Mouse (Mus musculus): ENCODE data around the gene Zbtb7a. TPM values are rescaled to one million over a fixed set of nuclear protein-coding genes. Genes with fewer than 3 reads are reported as not detected.

Gene Zbtb7a
- 32.9 TPM for polyA plus RNA-seq (2017; shearing (Covaris generic))

GRCm38 (mm10) chr10:81134966-81135681 is at the start of gene Zbtb7a:
Gene Zbtb7a, plus strand, starts transcription at chr10:81135220.

GRCm38 (mm10) chr10:81105565-81106112 is 29.4 kb upstream of the Zbtb7a start, which contains the start of gene Map2k2:
Gene Map2k2, plus strand, starts transcription at chr10:81105915.

GRCm38 (mm10) chr10:81167200-81168086 is 32.4 kb downstream of the Zbtb7a start, which contains the start of gene Pias4:
Gene Pias4, minus strand, starts transcription at chr10:81167923.

GRCm38 (mm10) chr10:81176466-81177271 is 41.6 kb downstream of the Zbtb7a start, which contains the start of gene Eef2:
Gene Eef2, plus strand, starts transcription at chr10:81176631.

GRCm38 (mm10) chr10:81182336-81183333 is 47.6 kb downstream of the Zbtb7a start, which contains the start of gene Dapk3:
Gene Dapk3, plus strand, starts transcription at chr10:81183005.

GRCm38 (mm10) chr10:81183805-81184204 is 48.8 kb downstream of the Zbtb7a start, which contains the start of gene 4930442H23Rik:
Gene 4930442H23Rik, minus strand, starts transcription at chr10:81183849.

GRCm38 (mm10) chr10:81201807-81202758 is 67.1 kb downstream of the Zbtb7a start, which contains the start of gene Nmrk2:
Gene Nmrk2, minus strand, starts transcription at chr10:81202051.

Other genes starting within 250 kb of the Zbtb7a start
- gene Timm13, start 234.3 kb upstream of the Zbtb7a start, polyA plus RNA-seq (2017; shearing (Covaris generic)): 242 TPM
- 16.4 TPM for gene Lmnb2, start 217.0 kb upstream of the Zbtb7a start, polyA plus RNA-seq (2017; shearing (Covaris generic))
- gene Gadd45b, start 205.1 kb upstream of the Zbtb7a start, polyA plus RNA-seq (2017; shearing (Covaris generic)): 93.9 TPM
- gene Gng7, start 120.3 kb upstream of the Zbtb7a start, polyA plus RNA-seq (2017; shearing (Covaris generic)): 0.09 TPM
- not detected for gene Diras1, start 109.6 kb upstream of the Zbtb7a start, polyA plus RNA-seq (2017; shearing (Covaris generic))
- 15.1 TPM for gene Slc39a3, start 97.8 kb upstream of the Zbtb7a start, polyA plus RNA-seq (2017; shearing (Covaris generic))
- gene Sgta, start 75.0 kb upstream of the Zbtb7a start, polyA plus RNA-seq (2017; shearing (Covaris generic)): 116 TPM
- 13.1 TPM for gene Thop1, start 65.2 kb upstream of the Zbtb7a start, polyA plus RNA-seq (2017; shearing (Covaris generic))
- not detected for gene Creb3l3, start 36.3 kb upstream of the Zbtb7a start, polyA plus RNA-seq (2017; shearing (Covaris generic))
- 37.8 TPM for gene Map2k2, start 29.3 kb upstream of the Zbtb7a start, polyA plus RNA-seq (2017; shearing (Covaris generic))
- gene Pias4, start 32.7 kb downstream of the Zbtb7a start, polyA plus RNA-seq (2017; shearing (Covaris generic)): 43.2 TPM
- gene Eef2, start 41.4 kb downstream of the Zbtb7a start, polyA plus RNA-seq (2017; shearing (Covaris generic)): 869 TPM
- gene Dapk3, start 47.8 kb downstream of the Zbtb7a start, polyA plus RNA-seq (2017; shearing (Covaris generic)): 10.4 TPM
- not detected for gene 4930442H23Rik, start 48.6 kb downstream of the Zbtb7a start, polyA plus RNA-seq (2017; shearing (Covaris generic))
- gene Nmrk2, start 66.8 kb downstream of the Zbtb7a start, polyA plus RNA-seq (2017; shearing (Covaris generic)): 0.21 TPM
- 11.9 TPM for gene Atcay, start 95.6 kb downstream of the Zbtb7a start, polyA plus RNA-seq (2017; shearing (Covaris generic))
- 4.7 TPM for gene Zfr2, start 97.9 kb downstream of the Zbtb7a start, polyA plus RNA-seq (2017; shearing (Covaris generic))
- gene Matk, start 117.7 kb downstream of the Zbtb7a start, polyA plus RNA-seq (2017; shearing (Covaris generic)): 128 TPM
- gene Mrpl54, start 131.7 kb downstream of the Zbtb7a start, polyA plus RNA-seq (2017; shearing (Covaris generic)): 129 TPM
- 62.8 TPM for gene Apba3, start 131.7 kb downstream of the Zbtb7a start, polyA plus RNA-seq (2017; shearing (Covaris generic))
- 18.0 TPM for gene Tjp3, start 156.4 kb downstream of the Zbtb7a start, polyA plus RNA-seq (2017; shearing (Covaris generic))
- 42.0 TPM for gene Pip5k1c, start 157.7 kb downstream of the Zbtb7a start, polyA plus RNA-seq (2017; shearing (Covaris generic))
- 25.4 TPM for gene Cactin, start 185.9 kb downstream of the Zbtb7a start, polyA plus RNA-seq (2017; shearing (Covaris generic))
- gene Tbxa2r, start 193.5 kb downstream of the Zbtb7a start, polyA plus RNA-seq (2017; shearing (Covaris generic)): 55.0 TPM
- 0.18 TPM for gene Gipc3, start 208.0 kb downstream of the Zbtb7a start, polyA plus RNA-seq (2017; shearing (Covaris generic))
- gene Hmg20b, start 215.3 kb downstream of the Zbtb7a start, polyA plus RNA-seq (2017; shearing (Covaris generic)): 29.3 TPM
- 1.7 TPM for gene Mfsd12, start 222.3 kb downstream of the Zbtb7a start, polyA plus RNA-seq (2017; shearing (Covaris generic))
- gene 4930404N11Rik, start 230.6 kb downstream of the Zbtb7a start, polyA plus RNA-seq (2017; shearing (Covaris generic)): 0.56 TPM
- 22.3 TPM for gene Fzr1, start 243.3 kb downstream of the Zbtb7a start, polyA plus RNA-seq (2017; shearing (Covaris generic))
- gene Dohh, start 249.2 kb downstream of the Zbtb7a start, polyA plus RNA-seq (2017; shearing (Covaris generic)): 40.6 TPM
- 2.3 TPM for gene Gm48551, start 249.2 kb downstream of the Zbtb7a start, polyA plus RNA-seq (2017; shearing (Covaris generic))